Comparison of ENCODE assay signal across 26 mouse cellular contexts in the genomic region with DNA sequence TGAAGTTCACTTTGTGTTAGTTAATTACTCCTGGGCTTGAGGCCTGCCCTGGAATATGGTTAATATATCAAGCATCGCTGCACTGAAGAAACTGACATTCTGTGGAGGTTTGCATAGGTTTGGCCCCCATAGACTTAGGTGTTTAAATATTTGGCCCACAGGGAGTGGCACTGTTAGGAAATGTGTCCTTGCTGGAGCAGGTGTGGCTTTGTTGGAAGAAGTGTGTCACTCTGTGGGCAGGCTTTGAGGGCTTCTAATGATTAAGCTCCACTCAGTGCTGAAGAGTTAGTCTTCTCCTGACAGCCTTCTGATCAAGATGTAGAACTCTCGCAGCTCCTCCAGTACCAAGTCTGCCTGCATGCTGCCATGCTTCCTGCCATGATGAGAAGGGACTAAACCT. TPM values are rescaled to one million over a fixed set of nuclear protein-coding genes. Genes with fewer than 3 reads are reported as not detected.
DNase-seq lines count a peak whose midpoint lies in the region; ATAC-seq and TF ChIP-seq lines count a peak whose summit lies in the region.
"Had no signal": no experiment of that assay in that cellular context is flagged by ENCODE, and none has a peak within 500 bp of the region (broad histone marks: within the 10 kb centered on the region; RNA-seq: fewer than 3 reads in every experiment).

No protein-coding gene starts in this region.

- no peak for TF ChIP-seq POLR2A in lung, adult 2 months (IDR thresholded peaks at IDR 0.05; ENCODE audit: borderline replicate concordance, extremely low read depth, low read depth, low read length)

- H3K27me3 ChIP-seq in stomach, embryonic 14.5 days (ENCODE audit: control insufficient read depth, insufficient read depth, low read length) = no peaks in the 10 kb centered on the region
- no peaks in the 10 kb centered on the region for H3K27me3 ChIP-seq in stomach, postnatal 0 days (ENCODE audit: control insufficient read depth, insufficient read depth, low read length)
- H3K27me3 ChIP-seq: CH12.LX; heart, embryonic 13.5 days had no signal

- peak; percentile 29 to 53 for DNase-seq in lung, adult 18-20 months
- DNase-seq in lung, adult 2 months = no peak
- peak; percentile 19 for DNase-seq in lung, postnatal 10 days
- DNase-seq in stomach, postnatal 0 days (ENCODE audit: low spot score) = peak; percentile 36
- DNase-seq in right cerebral cortex, adult 18-20 months = no peak
- no peak for DNase-seq in spleen, postnatal 10 days (ENCODE audit: low spot score in 2 of 2)
- DNase-seq: adrenal gland, postnatal 10 days; adrenal gland, postnatal 36 days; B cell, adult 2 months; cerebellum, adult 18-20 months; cerebellum, adult 9-10 months; cerebellum, postnatal 14 days; forebrain, postnatal 0 days; gastrocnemius, adult 2 months; gastrocnemius, postnatal 14 days; heart, adult 18-20 months; heart, postnatal 14 days; heart, postnatal 4 days had no signal

- no peaks in the 10 kb centered on the region for H3K4me1 ChIP-seq in lung, adult 2 months (ENCODE audit: control insufficient read depth, insufficient read depth, low read length)
- H3K4me1 ChIP-seq in stomach, embryonic 14.5 days (ENCODE audit: control insufficient read depth, insufficient read depth, low read length) = no peaks in the 10 kb centered on the region
- no peaks in the 10 kb centered on the region for H3K4me1 ChIP-seq in stomach, postnatal 0 days (replicated peaks; ENCODE audit: control insufficient read depth, insufficient read depth)

- ATAC-seq in stomach, embryonic 14.5 days (ENCODE audit: insufficient number of reproducible peaks, insufficient read depth, low FRiP score, low read depth) = peak; percentile 42; the same call in 1 of the 2 replicates
- ATAC-seq in stomach, postnatal 0 days (ENCODE audit: low FRiP score, low TSS enrichment) = peak; percentile 59; the same call in 1 of the 2 replicates
- ATAC-seq: forebrain, embryonic 14.5 days; forebrain, postnatal 0 days; Patski had no signal

- no peak overlapping the region for H3K4me2 ChIP-seq in stomach, embryonic 14.5 days (replicated peaks; ENCODE audit: low read depth, low read length)
- H3K4me2 ChIP-seq in stomach, postnatal 0 days (replicated peaks; ENCODE audit: low read depth) = no peak overlapping the region
- H3K4me2 ChIP-seq: heart, embryonic 13.5 days; hindbrain, embryonic 14.5 days had no signal

- 72% methylated on average over 2 of the region's 2 CpGs for WGBS in lung, adult 2 months
- WGBS in stomach, embryonic 14.5 days = 77% methylated on average over 2 of the region's 2 CpGs
- WGBS in stomach, postnatal 0 days = 65% methylated on average over 2 of the region's 2 CpGs

- no peaks in the 10 kb centered on the region for H3K9me3 ChIP-seq in stomach, embryonic 14.5 days (ENCODE audit: control insufficient read depth, low read depth, low read length)
- no peaks in the 10 kb centered on the region for H3K9me3 ChIP-seq in stomach, postnatal 0 days (ENCODE audit: control insufficient read depth, low read length)
- H3K9me3 ChIP-seq: G1E; heart, embryonic 10.5 days; heart, embryonic 13.5 days had no signal

- no peak for TF ChIP-seq EP300 in stomach, postnatal 0 days (optimal IDR thresholded peaks at IDR 0.05)

- no peak for TF ChIP-seq CTCF in lung, adult 2 months (IDR thresholded peaks at IDR 0.05; ENCODE audit: insufficient read depth, low read length)
- no peak for TF ChIP-seq CTCF in stomach, postnatal 0 days (IDR thresholded peaks at IDR 0.05; ENCODE audit: low read depth)

- H3K9ac ChIP-seq in stomach, embryonic 14.5 days (replicated peaks; ENCODE audit: low read depth, low read length) = no peak overlapping the region
- H3K9ac ChIP-seq in stomach, postnatal 0 days (ENCODE audit: low read length) = no peak overlapping the region
- H3K9ac ChIP-seq: forebrain, postnatal 0 days; heart, embryonic 13.5 days; hindbrain, embryonic 14.5 days had no signal

- no peaks in the 10 kb centered on the region for H3K36me3 ChIP-seq in stomach, embryonic 14.5 days (ENCODE audit: control insufficient read depth, insufficient read depth, low read length)
- no peaks in the 10 kb centered on the region for H3K36me3 ChIP-seq in stomach, postnatal 0 days (ENCODE audit: control insufficient read depth, insufficient read depth, low read length)
- H3K36me3 ChIP-seq: G1E; heart, embryonic 10.5 days; heart, embryonic 13.5 days had no signal

- H3K4me3 ChIP-seq in lung, adult 2 months (replicated peaks; ENCODE audit: extremely low read depth, low read depth, low read length) = no peak overlapping the region
- H3K4me3 ChIP-seq in stomach, embryonic 14.5 days (ENCODE audit: low read depth, low read length) = no peak overlapping the region
- H3K4me3 ChIP-seq in stomach, postnatal 0 days (ENCODE audit: low read depth, low read length) = no peak overlapping the region
- H3K4me3 ChIP-seq: gastrocnemius, adult 2 months; heart, embryonic 10.5 days; heart, embryonic 13.5 days had no signal

- H3K27ac ChIP-seq in stomach, embryonic 14.5 days (ENCODE audit: low read length) = no peak overlapping the region
- no peak overlapping the region for H3K27ac ChIP-seq in stomach, postnatal 0 days (replicated peaks)
- H3K27ac ChIP-seq: gastrocnemius, adult 2 months; heart, embryonic 10.5 days; heart, embryonic 13.5 days; hindbrain, embryonic 14.5 days had no signal

RNA-seq across cellular contexts. Expression of a gene that starts 52.5 kb away (rescaled TPM):
- polyA plus RNA-seq in lung, adult 2 months (2012; rRNA removed) = 16.6 and 18.9 TPM in 2 replicates
- 13.2 and 14.3 TPM in 2 replicates for polyA plus RNA-seq in stomach, embryonic 14.5 days (2014; fragmentation: Nextera tagmentation; extraction: Ambion mirVana)
- 11.0 and 11.8 TPM in 2 replicates for polyA plus RNA-seq in stomach, postnatal 0 days (2015; fragmentation: Nextera tagmentation; extraction: Ambion mirVana)

Comparison
In these comparisons a context has a peak if more than half of its experiments do, and no peak if none do; other contexts are left out.
1. DNase-seq: peak in lung, adult 18-20 months (2 of 2), lung, postnatal 10 days (single experiment) and stomach, postnatal 0 days (single experiment); none in lung, adult 2 months (single experiment), right cerebral cortex, adult 18-20 months (single experiment) and spleen, postnatal 10 days (0 of 2).